Mouse (Mus musculus) limb, embryonic 14.5 days (tissue): ENCODE measurements around the gene Myo10. TPM values are rescaled to one million over a fixed set of nuclear protein-coding genes. Genes with fewer than 3 reads are reported as not detected.

ENCODE experiments used
- ATAC-seq: fragments of 200-750 bp; cut with Nextera tagmentation; 2 replicates; pipeline ENCODE4 v1.8.0; 2017; ENCODE audit warnings: low read depth, moderate number of reproducible peaks, moderate TSS enrichment; ENCODE audit not compliant: low FRiP score
- DNase-seq: peaks from one replicate; pipeline ENCODE4 v3.0.0-alpha.2; 2015; ENCODE audit warnings: low spot score
- H3K27ac ChIP-seq: fragments of 300-500 bp; sonication (generic); replicated peaks from 2 replicates; pipeline ENCODE4 v1.5.1; 2014; ENCODE audit warnings: low read depth, mild to moderate bottlenecking, low read length, moderate library complexity, mixed read lengths
- H3K27me3 ChIP-seq: fragments of 300-500 bp; sonication (generic); 2 replicates; pipeline ENCODE4 v1.6.1; 2014; ENCODE audit warnings: low read length, mixed read lengths; ENCODE audit not compliant: control insufficient read depth, insufficient read depth
- H3K36me3 ChIP-seq: fragments of 300-500 bp; sonication (generic); 2 replicates; pipeline ENCODE4 v1.6.1; 2014; ENCODE audit warnings: mild to moderate bottlenecking, low read length, moderate library complexity, mixed read lengths; ENCODE audit not compliant: control insufficient read depth, insufficient read depth
- H3K4me1 ChIP-seq: fragments of 300-500 bp; sonication (generic); 2 replicates; pipeline ENCODE4 v1.6.1; 2014; ENCODE audit warnings: antibody characterized with exemption, low read length, mixed read lengths; ENCODE audit not compliant: control insufficient read depth, insufficient read depth
- H3K4me2 ChIP-seq: fragments of 300-500 bp; sonication (generic); replicated peaks from 2 replicates; pipeline ENCODE4 v1.6.1; 2014; ENCODE audit warnings: low read depth, mild to moderate bottlenecking, low read length, moderate library complexity; ENCODE audit not compliant: severe bottlenecking
- H3K4me3 ChIP-seq: fragments of 300-500 bp; sonication (generic); replicated peaks from 2 replicates; pipeline ENCODE4 v1.5.1; 2014; ENCODE audit warnings: low read length
- H3K9ac ChIP-seq: fragments of 300-500 bp; sonication (generic); 2 replicates; pipeline ENCODE4 v1.6.1; 2014; ENCODE audit warnings: mild to moderate bottlenecking, low read depth, low read length, moderate library complexity; ENCODE audit not compliant: severe bottlenecking
- H3K9me3 ChIP-seq: fragments of 300-500 bp; sonication (generic); 2 replicates; pipeline ENCODE4 v1.6.1; 2016; ENCODE audit warnings: low read length; ENCODE audit not compliant: control insufficient read depth
- POLR2A ChIP-seq: fragments of 200-500 bp; IDR thresholded peaks from 2 replicates; pipeline ENCODE4 v1.8.0; 2012; ENCODE audit warnings: inconsistent platforms, mild to moderate bottlenecking, moderate library complexity, borderline replicate concordance; ENCODE audit not compliant: insufficient read depth, insufficient read length; ENCODE audit errors: extremely low read depth
- WGBS: fragments of 180-500 bp; shearing (Covaris S2); extraction: QIAGEN DNeasy Blood & Tissue Kit; methylation state at CpG from one replicate; pipeline ENCODE4 v1.1.7; 2014; 5-methylcytosine and 5-hydroxymethylcytosine counted together
- polyA plus RNA-seq, 2 experiments: library from polyadenylated mRNA; depleted of rRNA in 1 of 2; stranded (reverse) in 1 of 2; unstranded in 1 of 2; fragments of >200 nt; fragmentation: Nextera tagmentation in 1 of 2; extraction: Ambion mirVana in 1 of 2; gene quantifications; 2 replicates each; pipeline versions ENCODE4 v1.2.1 to v1.2.3; 2012 to 2014

Myo10 gene
- polyA plus RNA-seq, 2 experiments: 26.9 to 28.8 TPM

DNA sequence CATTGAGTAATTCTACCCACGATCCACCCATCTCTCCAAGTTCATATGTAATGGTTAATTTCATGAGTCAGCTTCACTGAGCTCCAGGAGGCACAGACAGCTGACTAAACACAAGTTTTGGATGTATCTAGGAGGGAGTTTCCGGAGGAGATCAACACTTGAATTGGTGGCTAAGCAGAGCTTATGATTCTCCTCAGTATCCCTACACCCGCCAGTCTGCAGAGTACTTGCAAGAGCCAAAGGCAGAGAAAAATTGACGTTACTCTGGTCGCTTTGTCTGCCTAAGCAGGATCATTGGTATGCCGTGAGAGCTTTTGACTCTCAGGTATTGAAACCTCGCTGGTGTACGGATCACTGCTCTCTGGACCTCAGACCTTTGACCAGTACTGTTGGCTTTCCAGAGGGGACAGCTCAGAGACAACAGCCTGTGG lies 204.2 kb downstream of the Myo10 start:
- Histone ChIP-seq H3K4me2 (no peak overlapping the region), H3K9ac (no peak overlapping the region), H3K4me3 (no peak overlapping the region), H3K36me3 (no peaks in the 10 kb centered on the region), H3K9me3 (no peaks in the 10 kb centered on the region), H3K4me1 (no peaks in the 10 kb centered on the region), H3K27me3 (no peaks in the 10 kb centered on the region), H3K27ac (no peak overlapping the region)
- WGBS: 84% methylated on average over 8 of the region's 8 CpGs
- no peak for TF ChIP-seq POLR2A
- DNase-seq (no peak), ATAC-seq (no peak)

DNA sequence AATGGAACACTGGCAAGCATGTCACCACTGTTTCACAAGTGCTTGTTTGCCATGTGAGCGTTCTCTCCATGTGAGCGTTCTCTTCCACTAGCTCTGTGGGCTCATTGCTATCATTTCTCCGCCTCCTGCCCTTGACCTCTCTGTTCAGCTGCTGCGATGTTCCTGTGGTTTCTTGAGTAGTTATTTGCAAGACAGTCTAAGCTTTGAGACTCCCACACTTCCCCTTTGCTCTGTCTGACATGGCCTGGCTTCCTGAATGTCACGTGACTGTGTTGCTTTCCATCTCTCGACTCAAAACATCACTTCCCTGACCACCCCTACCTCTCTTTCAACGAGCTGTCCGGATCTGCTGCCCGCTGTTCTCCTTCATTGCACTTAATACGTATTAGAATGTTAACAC lies 206.1 kb downstream of the Myo10 start:
- no peak overlapping the region for H3K27ac ChIP-seq
- H3K9ac ChIP-seq: no peak overlapping the region
- ATAC-seq (no peak), DNase-seq (no peak)
- no peaks in the 10 kb centered on the region for H3K4me1 ChIP-seq
- no peaks in the 10 kb centered on the region for H3K27me3 ChIP-seq
- no peak overlapping the region for H3K4me3 ChIP-seq
- WGBS: 83% methylated on average over 10 of the region's 10 CpGs
- H3K9me3 ChIP-seq: no peaks in the 10 kb centered on the region
- H3K36me3 ChIP-seq: no peaks in the 10 kb centered on the region
- TF ChIP-seq POLR2A: no peak
- H3K4me2 ChIP-seq: no peak overlapping the region

DNA sequence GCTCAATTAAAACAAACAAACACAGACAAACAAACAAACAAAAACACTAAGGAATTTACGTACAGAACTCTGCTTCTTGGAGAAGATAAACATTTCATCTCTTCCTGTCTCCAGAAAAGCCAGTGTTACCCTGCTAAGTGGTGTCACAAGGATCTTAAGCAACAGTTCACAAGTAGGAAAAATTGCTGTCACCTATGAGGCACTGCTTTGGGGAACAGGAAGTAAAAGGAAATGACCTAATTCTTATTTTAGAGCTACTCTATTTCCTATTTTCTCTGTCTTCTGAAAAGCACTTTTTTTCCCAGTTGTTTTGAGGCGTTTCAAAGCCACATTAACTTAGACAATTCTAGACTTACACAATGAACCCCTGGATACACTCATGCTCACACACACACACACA lies 208.1 kb downstream of the Myo10 start:
- Histone ChIP-seq H3K27me3 (no peaks in the 10 kb centered on the region), H3K9ac (no peak overlapping the region), H3K27ac (no peak overlapping the region), H3K4me1 (no peaks in the 10 kb centered on the region), H3K4me3 (no peak overlapping the region), H3K9me3 (no peaks in the 10 kb centered on the region), H3K4me2 (no peak overlapping the region), H3K36me3 (no peaks in the 10 kb centered on the region)
- TF ChIP-seq POLR2A: no peak
- WGBS: 65% methylated on average over 2 of the region's 2 CpGs
- ATAC-seq (no peak), DNase-seq (no peak)

DNA sequence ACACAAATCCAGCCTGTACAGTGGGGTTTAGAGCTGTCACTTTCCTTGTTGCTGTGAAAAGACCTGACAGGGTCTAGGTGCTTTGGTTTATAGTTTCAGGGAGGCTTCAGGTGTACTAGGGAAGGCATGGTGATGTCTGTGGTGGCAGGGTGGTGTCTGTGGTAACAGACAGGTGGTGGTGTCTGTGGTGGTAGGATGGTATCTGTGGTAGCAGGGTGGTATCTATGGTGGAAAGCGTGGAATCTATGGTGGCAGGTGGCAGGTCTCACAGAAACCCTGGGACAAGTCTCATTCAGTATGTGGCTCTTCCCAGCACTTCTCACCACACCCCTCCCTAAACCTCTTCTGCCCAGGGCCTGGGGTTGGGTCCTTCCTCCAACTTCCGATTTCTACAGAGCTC lies 212.0 kb downstream of the Myo10 start:
- H3K27me3 ChIP-seq: no peaks in the 10 kb centered on the region
- H3K4me2 ChIP-seq: no peak overlapping the region
- ATAC-seq (no peak), DNase-seq (no peak)
- no peaks in the 10 kb centered on the region; the same call in 1 of the 2 replicates for H3K9me3 ChIP-seq
- no peak for TF ChIP-seq POLR2A
- WGBS: 96% methylated on average over 2 of the region's 2 CpGs
- no peaks in the 10 kb centered on the region for H3K4me1 ChIP-seq
- no peak overlapping the region for H3K4me3 ChIP-seq
- no peak overlapping the region for H3K9ac ChIP-seq
- no peaks in the 10 kb centered on the region for H3K36me3 ChIP-seq
- no peak overlapping the region for H3K27ac ChIP-seq

DNA sequence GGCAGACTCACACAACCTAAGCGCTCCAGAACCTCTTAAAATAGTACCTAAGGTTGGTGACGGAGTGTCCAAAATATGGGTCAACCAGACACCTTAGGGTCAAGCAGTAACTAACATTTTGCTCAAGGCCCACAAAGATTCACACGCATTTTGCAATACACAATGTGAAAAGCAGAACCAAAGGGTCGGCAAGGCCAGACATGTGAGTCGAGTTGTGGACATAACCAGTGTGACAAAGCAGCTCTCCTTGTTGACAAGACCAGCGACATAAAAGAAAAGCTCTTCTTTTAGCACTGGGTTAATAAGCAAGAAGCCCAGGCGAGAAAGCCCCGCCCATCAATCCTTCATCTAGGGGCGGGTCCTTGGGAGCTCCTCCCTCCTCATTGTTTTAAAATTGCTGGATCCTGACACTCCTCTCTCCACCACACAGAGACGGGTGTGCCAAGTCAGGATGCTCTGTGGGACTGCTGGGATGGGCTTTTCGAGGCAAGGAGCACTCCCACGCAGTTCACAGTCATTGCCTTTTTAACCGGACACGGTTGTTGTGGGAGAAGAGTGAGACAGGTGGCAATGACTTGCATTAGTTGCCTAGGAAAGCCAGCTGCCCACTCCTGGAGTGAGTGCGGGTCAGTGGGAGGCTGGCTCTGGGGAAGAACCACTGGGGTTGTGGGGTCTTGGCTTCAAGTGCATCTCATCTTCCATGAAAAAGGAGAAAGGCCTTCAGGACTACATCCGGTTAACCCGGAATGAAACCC lies 212.8 kb downstream of the Myo10 start:
- no peak for TF ChIP-seq POLR2A
- no peak overlapping the region for H3K9ac ChIP-seq
- H3K4me2 ChIP-seq: no peak overlapping the region
- H3K4me3 ChIP-seq: no peak overlapping the region
- no peak for ATAC-seq
- no peak for DNase-seq
- no peaks in the 10 kb centered on the region; the same call in 1 of the 2 replicates for H3K9me3 ChIP-seq
- WGBS: 90% methylated on average over 17 of the region's 17 CpGs
- H3K27ac ChIP-seq: no peak overlapping the region
- no peaks in the 10 kb centered on the region for H3K36me3 ChIP-seq
- H3K27me3 ChIP-seq: no peaks in the 10 kb centered on the region
- H3K4me1 ChIP-seq: no peaks in the 10 kb centered on the region
